Mouse (Mus musculus): ENCODE results near the gene Tpx2.

DNA sequence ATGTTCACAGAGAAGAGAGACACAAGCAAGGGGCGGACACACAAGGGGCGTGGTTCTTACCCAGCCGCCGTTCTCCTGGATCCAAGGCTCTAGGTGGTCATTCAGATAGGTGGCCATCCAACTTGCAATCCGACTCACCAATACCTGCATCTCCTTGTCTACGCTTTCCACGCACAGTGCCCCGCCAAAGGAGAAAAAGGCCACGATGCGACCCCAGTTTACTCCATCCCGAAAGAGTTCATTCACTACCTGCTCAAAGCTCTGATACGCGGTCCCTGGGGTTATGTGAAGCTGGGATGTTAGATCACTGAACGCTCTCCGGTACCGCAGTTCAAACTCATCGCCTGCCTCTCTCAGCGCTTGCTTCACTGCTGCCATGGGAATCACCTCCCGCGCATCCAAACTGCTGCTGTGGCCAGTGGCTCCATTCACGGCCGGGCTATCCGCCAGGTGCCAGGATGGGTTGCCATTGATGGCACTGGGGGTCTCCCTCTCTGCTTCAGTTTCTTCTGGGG lies 18.3 kb upstream of the Tpx2 start:
- no peak for TF ChIP-seq CTCF (IDR thresholded peaks at IDR 0.05; ENCODE audit: extremely low read depth, insufficient read length, insufficient replicate concordance, low read depth, low read length)
- TF ChIP-seq POLR2A (IDR thresholded peaks at IDR 0.05; ENCODE audit: low read depth, low read length), result no peak
